ENCODE assay signal across 10 mouse cellular contexts in the genomic region with DNA sequence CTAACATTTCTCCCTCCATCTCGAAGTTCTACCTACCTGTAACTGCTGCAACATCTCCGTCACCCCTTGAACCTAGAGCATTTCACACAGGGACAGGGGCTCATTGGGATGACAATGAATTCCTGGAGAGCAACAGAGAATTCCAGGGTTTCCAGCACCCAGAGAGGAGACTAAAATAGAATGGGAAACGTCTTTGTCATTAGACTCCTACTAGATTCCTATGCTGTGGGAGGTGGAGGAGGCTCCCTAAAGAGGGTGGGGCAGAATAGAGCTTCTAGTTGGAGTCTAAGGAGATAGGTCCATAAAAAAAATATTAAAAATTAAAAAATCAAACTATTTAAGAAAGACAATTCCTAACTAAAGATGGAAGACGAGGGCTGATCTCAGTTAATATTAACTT. TPM values are rescaled to one million over a fixed set of nuclear protein-coding genes. Genes with fewer than 3 reads are reported as not detected.
DNase-seq lines count a peak whose midpoint lies in the region; ATAC-seq and TF ChIP-seq lines count a peak whose summit lies in the region.
"Had no signal": no experiment of that assay in that cellular context is flagged by ENCODE, and none has a peak within 500 bp of the region (broad histone marks: within the 10 kb centered on the region; RNA-seq: fewer than 3 reads in every experiment).

No protein-coding gene starts in this region.

- no peaks in the 10 kb centered on the region; the same call in 1 of the 2 replicates for H3K27me3 ChIP-seq in embryonic facial prominence, embryonic 14.5 days (replicated peaks; ENCODE audit: control insufficient read depth, insufficient read depth, low read length)
- H3K27me3 ChIP-seq in hindbrain, embryonic 15.5 days: no peaks in the 10 kb centered on the region
- no peaks in the 10 kb centered on the region for H3K27me3 ChIP-seq in neural tube, embryonic 13.5 days

- WGBS in embryonic facial prominence, embryonic 14.5 days: 44% methylated on average over 4 of the region's 4 CpGs
- 39% methylated on average over 4 of the region's 4 CpGs for WGBS in hindbrain, embryonic 15.5 days
- 45% methylated on average over 4 of the region's 4 CpGs for WGBS in neural tube, embryonic 13.5 days

- H3K9ac ChIP-seq in embryonic facial prominence, embryonic 14.5 days (ENCODE audit: low read depth, low read length): no peak overlapping the region
- H3K9ac ChIP-seq in hindbrain, embryonic 15.5 days: peak overlapping the region; percentile 62
- H3K9ac ChIP-seq in neural tube, embryonic 13.5 days: peak overlapping the region; percentile 86

- no peak for DNase-seq in layer of hippocampus, adult 2 months (ENCODE audit: low spot score in 2 of 2)
- DNase-seq in layer of hippocampus, adult 11-12 months (ENCODE audit: low spot score): no peak
- DNase-seq in embryonic facial prominence, embryonic 14.5 days (ENCODE audit: low spot score): no peak
- DNase-seq in T-cell, adult 2 months (ENCODE audit: low spot score): no peak
- no peak for DNase-seq in kidney, adult 11 months

- peak overlapping the region; percentile 94 for H3K4me2 ChIP-seq in embryonic facial prominence, embryonic 14.5 days (ENCODE audit: low read depth, low read length)
- H3K4me2 ChIP-seq in hindbrain, embryonic 15.5 days: peak overlapping the region; percentile 61
- H3K4me2 ChIP-seq in neural tube, embryonic 13.5 days: peak overlapping the region; percentile 75

- TF ChIP-seq CTCF in layer of hippocampus, adult 2 months (conservative IDR thresholded peaks at IDR 0.05): no peak

- no peaks in the 10 kb centered on the region for H3K36me3 ChIP-seq in embryonic facial prominence, embryonic 14.5 days (ENCODE audit: control insufficient read depth, insufficient read depth, low read length)
- H3K36me3 ChIP-seq in hindbrain, embryonic 15.5 days: no peaks in the 10 kb centered on the region
- no peaks in the 10 kb centered on the region for H3K36me3 ChIP-seq in neural tube, embryonic 13.5 days

- H3K27ac ChIP-seq in layer of hippocampus, adult 2 months: peak overlapping the region; percentile 85; the same call in 1 of the 2 replicates
- H3K27ac ChIP-seq in embryonic facial prominence, embryonic 14.5 days (replicated peaks; ENCODE audit: low read depth, low read length): no peak overlapping the region
- peak overlapping the region; percentile 90 for H3K27ac ChIP-seq in hindbrain, embryonic 15.5 days (replicated peaks)
- H3K27ac ChIP-seq in neural tube, embryonic 13.5 days (replicated peaks): peak overlapping the region; percentile 94

- ATAC-seq in embryonic facial prominence, embryonic 14.5 days (ENCODE audit: low read depth): no peak
- ATAC-seq in hindbrain, embryonic 15.5 days (ENCODE audit: low FRiP score, low read depth): peak; percentile 39
- peak; percentile 25; the same call in 1 of the 2 replicates for ATAC-seq in neural tube, embryonic 13.5 days (ENCODE audit: low read depth)
- ATAC-seq: Patski had no signal

- no peaks in the 10 kb centered on the region for H3K9me3 ChIP-seq in embryonic facial prominence, embryonic 14.5 days (ENCODE audit: control insufficient read depth, low read length)
- no peaks in the 10 kb centered on the region for H3K9me3 ChIP-seq in hindbrain, embryonic 15.5 days
- H3K9me3 ChIP-seq in neural tube, embryonic 13.5 days: no peaks in the 10 kb centered on the region

- H3K4me1 ChIP-seq in embryonic facial prominence, embryonic 14.5 days (ENCODE audit: control insufficient read depth, insufficient read depth, low read length): no peaks in the 10 kb centered on the region
- H3K4me1 ChIP-seq in hindbrain, embryonic 15.5 days (replicated peaks): peaks cover 23% of the 10 kb centered on the region
- H3K4me1 ChIP-seq in neural tube, embryonic 13.5 days (replicated peaks): peaks cover 10% of the 10 kb centered on the region; the same call in 1 of the 2 replicates

- peak overlapping the region; percentile 59 for H3K4me3 ChIP-seq in layer of hippocampus, adult 2 months
- peak overlapping the region; percentile 60 for H3K4me3 ChIP-seq in embryonic facial prominence, embryonic 14.5 days (ENCODE audit: low read depth, low read length)
- H3K4me3 ChIP-seq in hindbrain, embryonic 15.5 days: peak overlapping the region; percentile 65
- peak overlapping the region; percentile 67 for H3K4me3 ChIP-seq in neural tube, embryonic 13.5 days

RNA-seq across cellular contexts. Expression of gene Frmd3, which starts 0.5 kb away (rescaled TPM):
- total RNA-seq in layer of hippocampus, adult 2 months (2021): 1 to 10 TPM; 3.7 to 3.8 TPM
- polyA plus RNA-seq in embryonic facial prominence, embryonic 14.5 days (2014; fragmentation: Nextera tagmentation; extraction: Ambion mirVana): 6.5 and 6.9 TPM in 2 replicates
- polyA plus RNA-seq in hindbrain, embryonic 15.5 days (2015; fragmentation: Nextera tagmentation; extraction: Ambion mirVana): 32.4 and 34.7 TPM in 2 replicates
- 28.3 and 29.4 TPM in 2 replicates for polyA plus RNA-seq in neural tube, embryonic 13.5 days (2015; fragmentation: Nextera tagmentation; extraction: Ambion mirVana)
- total RNA-seq: common myeloid progenitor, adult 5-6 weeks; hematopoietic stem cell, adult 5-6 weeks had no signal
- polyA plus RNA-seq: Patski had no signal
